Mouse (Mus musculus) ZHBTc4 (cell line): ENCODE measurements around the gene Gpr157.
A peak's percentile ranks its signal among the peaks of the same experiment; 100 is the strongest.

Source experiments
- DNase-seq: peaks from one replicate; pipeline ENCODE4 v3.0.0-alpha.2; 2011; ENCODE audit warnings: low read depth, low spot score

Gpr157 gene

GRCm38 (mm10) chr4:150144242-150144641 is 57.1 kb downstream of the Gpr157 start:
- DNase-seq: peak; percentile 89

- no peak for DNase-seq
Observed at GRCm38 (mm10) chr4:150146286-150146685, 59.1 kb downstream of the Gpr157 start.

- peak; percentile 76 for DNase-seq
Observed at GRCm38 (mm10) chr4:150151045-150151444, 63.9 kb downstream of the Gpr157 start.

GRCm38 (mm10) chr4:150152483-150152882 is 65.3 kb downstream of the Gpr157 start:
- DNase-seq: no peak

- DNase-seq: peak; percentile 82
Observed at GRCm38 (mm10) chr4:150155301-150155700, 68.1 kb downstream of the Gpr157 start.
